Mouse (Mus musculus) liver, postnatal 0 days (tissue): ENCODE measurements around the gene Tbxas1. TPM values are rescaled to one million over a fixed set of nuclear protein-coding genes. Genes with fewer than 3 reads are reported as not detected.

ENCODE experiments used
- ATAC-seq: fragments of 200-750 bp; cut with Nextera tagmentation; 2 replicates; pipeline ENCODE4 v1.8.0; 2017; ENCODE audit warnings: mild to moderate bottlenecking, moderate library complexity
- DNase-seq: peaks from one replicate; pipeline ENCODE4 v3.0.0-alpha.2; 2016
- H3K27ac ChIP-seq: fragments of 300-500 bp; sonication (generic); 2 replicates; pipeline ENCODE4 v1.5.1; 2014; ENCODE audit warnings: antibody characterized with exemption, moderate library complexity, mild to moderate bottlenecking, low read depth
- H3K27me3 ChIP-seq: fragments of 300-500 bp; sonication (generic); 2 replicates; pipeline ENCODE4 v1.6.1; 2014; ENCODE audit warnings: low read length, control low read depth, mixed read lengths; ENCODE audit not compliant: insufficient read depth
- H3K36me3 ChIP-seq: fragments of 300-500 bp; sonication (generic); replicated peaks from 2 replicates; pipeline ENCODE4 v1.6.1; 2014; ENCODE audit warnings: mild to moderate bottlenecking, control low read depth, low read length, moderate library complexity, mixed read lengths; ENCODE audit not compliant: insufficient read depth
- H3K4me1 ChIP-seq: fragments of 300-500 bp; sonication (generic); 2 replicates; pipeline ENCODE4 v1.6.1; 2014; ENCODE audit warnings: antibody characterized with exemption, mild to moderate bottlenecking, control low read depth; ENCODE audit not compliant: insufficient read depth
- H3K4me2 ChIP-seq: fragments of 300-500 bp; sonication (generic); 2 replicates; pipeline ENCODE4 v1.6.1; 2014; ENCODE audit warnings: low read depth, mild to moderate bottlenecking, low read length, moderate library complexity, mixed read lengths
- H3K4me3 ChIP-seq: fragments of 300-500 bp; sonication (generic); 2 replicates; pipeline ENCODE4 v1.5.1; 2014; ENCODE audit warnings: low read depth, low read length
- H3K9ac ChIP-seq: fragments of 300-500 bp; sonication (generic); replicated peaks from 2 replicates; pipeline ENCODE4 v1.6.1; 2014; ENCODE audit warnings: mild to moderate bottlenecking, moderate library complexity
- H3K9me3 ChIP-seq: fragments of 300-500 bp; sonication (generic); 2 replicates; pipeline ENCODE4 v1.6.1; 2016; ENCODE audit warnings: mild to moderate bottlenecking, control low read depth, low read length, mixed read lengths
- CTCF ChIP-seq: sonication (generic); IDR thresholded peaks from 2 replicates; pipeline ENCODE4 v1.5.1; 2016; ENCODE audit warnings: antibody characterized with exemption, low read depth
- EP300 ChIP-seq: IDR thresholded peaks from 2 replicates; pipeline ENCODE4 v1.6.1; 2016; ENCODE audit warnings: antibody characterized with exemption, low read depth, mild to moderate bottlenecking
- WGBS: fragments of 180-500 bp; shearing (Covaris S2); extraction: QIAGEN DNeasy Blood & Tissue Kit; methylation state at CpG from one replicate; pipeline ENCODE4 v1.1.7; 2014; ENCODE audit not compliant: insufficient replicate concordance; 5-methylcytosine and 5-hydroxymethylcytosine counted together
- polyA plus RNA-seq: library from polyadenylated mRNA; unstranded; fragments of >200 nt; fragmentation: Nextera tagmentation; extraction: Ambion mirVana; gene quantifications from 2 replicates; pipeline ENCODE4 v1.2.1, GENCODE M21; 2015

Tbxas1 gene
- polyA plus RNA-seq, 1 experiment from 2014 or later: 10.3 TPM

GRCm38 (mm10) chr6:38833721-38834120 lies 41.5 kb upstream of the Tbxas1 start:
- TF ChIP-seq EP300: no peak
- TF ChIP-seq CTCF: no peak
- no peaks in the 10 kb centered on the region for H3K27me3 ChIP-seq
- H3K4me2 ChIP-seq: no peak overlapping the region
- no peak for ATAC-seq
- H3K9ac ChIP-seq: no peak overlapping the region
- no peaks in the 10 kb centered on the region for H3K9me3 ChIP-seq
- H3K36me3 ChIP-seq: peaks cover 15% of the 10 kb centered on the region
- H3K4me1 ChIP-seq: peaks cover 37% of the 10 kb centered on the region
- WGBS: 85% methylated on average over 3 of the region's 3 CpGs
- H3K4me3 ChIP-seq: no peak overlapping the region
- no peak for DNase-seq
- peak overlapping the region; percentile 4 for H3K27ac ChIP-seq

GRCm38 (mm10) chr6:38834727-38835126 lies 40.5 kb upstream of the Tbxas1 start:
- Histone ChIP-seq H3K4me3 (no peak overlapping the region), H3K4me2 (0 out of 2 replicates have a peak overlapping the region, but pooled peaks have one; percentile 27), H3K27me3 (no peaks in the 10 kb centered on the region), H3K9ac (no peak overlapping the region), H3K4me1 (peaks cover 34% of the 10 kb centered on the region), H3K27ac (peak overlapping the region; percentile 61; the same call in 1 of the 2 replicates), H3K9me3 (no peaks in the 10 kb centered on the region), H3K36me3 (peaks cover 16% of the 10 kb centered on the region)
- peak; percentile 69 for ATAC-seq
- 58% methylated on average over 2 of the region's 2 CpGs for WGBS
- no peak for TF ChIP-seq EP300
- no peak for TF ChIP-seq CTCF
- DNase-seq: no peak

- peak overlapping the region; percentile 61; the same call in 1 of the 2 replicates for H3K27ac ChIP-seq
- no peak for DNase-seq
- H3K4me3 ChIP-seq: no peak overlapping the region
- peaks cover 18% of the 10 kb centered on the region for H3K36me3 ChIP-seq
- no peak overlapping the region for H3K9ac ChIP-seq
- peaks cover 38% of the 10 kb centered on the region for H3K4me1 ChIP-seq
- peak; percentile 95 for ATAC-seq
- no peak for TF ChIP-seq CTCF
- TF ChIP-seq EP300: peak; percentile 98
- H3K9me3 ChIP-seq: no peaks in the 10 kb centered on the region
- H3K27me3 ChIP-seq: no peaks in the 10 kb centered on the region
- H3K4me2 ChIP-seq: peak overlapping the region; percentile 27
- 22% methylated on average over 1 of the region's 1 CpGs for WGBS
These were observed 40.0 kb upstream of the Tbxas1 start for GRCm38 (mm10) chr6:38835217-38835616.

- no peak for TF ChIP-seq CTCF
- no peak for TF ChIP-seq EP300
- Histone ChIP-seq H3K36me3 (peaks cover 18% of the 10 kb centered on the region), H3K4me3 (no peak overlapping the region), H3K27ac (no peak overlapping the region), H3K4me2 (no peak overlapping the region), H3K9ac (no peak overlapping the region), H3K9me3 (no peaks in the 10 kb centered on the region), H3K27me3 (no peaks in the 10 kb centered on the region), H3K4me1 (peaks cover 41% of the 10 kb centered on the region)
- ATAC-seq (no peak), DNase-seq (no peak)
- 91% methylated on average over 4 of the region's 4 CpGs for WGBS
These were observed 37.1 kb upstream of the Tbxas1 start for GRCm38 (mm10) chr6:38838061-38838460.

GRCm38 (mm10) chr6:38839891-38840290 lies 35.3 kb upstream of the Tbxas1 start:
- DNase-seq (no peak), ATAC-seq (no peak)
- no peak overlapping the region for H3K4me2 ChIP-seq
- no peak for TF ChIP-seq EP300
- TF ChIP-seq CTCF: no peak
- peaks cover 14% of the 10 kb centered on the region for H3K36me3 ChIP-seq
- H3K27me3 ChIP-seq: no peaks in the 10 kb centered on the region
- WGBS: 76% methylated on average over 4 of the region's 4 CpGs
- H3K9ac ChIP-seq: no peak overlapping the region
- H3K4me3 ChIP-seq: no peak overlapping the region
- H3K4me1 ChIP-seq: peaks cover 37% of the 10 kb centered on the region
- H3K27ac ChIP-seq: no peak overlapping the region
- H3K9me3 ChIP-seq: no peaks in the 10 kb centered on the region

GRCm38 (mm10) chr6:38840380-38840779 lies 34.8 kb upstream of the Tbxas1 start:
- DNase-seq (no peak), ATAC-seq (no peak)
- H3K27ac ChIP-seq: no peak overlapping the region
- 87% methylated on average over 2 of the region's 2 CpGs for WGBS
- no peaks in the 10 kb centered on the region for H3K27me3 ChIP-seq
- H3K9me3 ChIP-seq: no peaks in the 10 kb centered on the region
- H3K4me3 ChIP-seq: no peak overlapping the region
- H3K36me3 ChIP-seq: peaks cover 14% of the 10 kb centered on the region
- no peak for TF ChIP-seq CTCF
- TF ChIP-seq EP300: no peak
- no peak overlapping the region for H3K9ac ChIP-seq
- H3K4me2 ChIP-seq: no peak overlapping the region
- peaks cover 33% of the 10 kb centered on the region for H3K4me1 ChIP-seq

- TF ChIP-seq EP300 (no peak), CTCF (no peak)
- whole genome bisulfite sequencing: 69% methylated on average over 1 of the region's 1 CpGs
- H3K27ac ChIP-seq: no peak overlapping the region
- DNase-seq (no peak), ATAC-seq (no peak)
- peaks cover 34% of the 10 kb centered on the region for H3K4me1 ChIP-seq
- no peak overlapping the region for H3K9ac ChIP-seq
- no peaks in the 10 kb centered on the region for H3K27me3 ChIP-seq
- no peak overlapping the region for H3K4me2 ChIP-seq
- H3K9me3 ChIP-seq: no peaks in the 10 kb centered on the region
- H3K36me3 ChIP-seq: peaks cover 14% of the 10 kb centered on the region
- H3K4me3 ChIP-seq: no peak overlapping the region
These were observed 34.4 kb upstream of the Tbxas1 start for GRCm38 (mm10) chr6:38840780-38841179.
